Mouse (Mus musculus) liver, adult 2 months (tissue): Measurements from ENCODE around the gene Artn.

Source experiments
- CTCF ChIP-seq: fragments of 200-500 bp; IDR thresholded peaks from 2 replicates; pipeline ENCODE4 v1.5.1; 2011; ENCODE audit warnings: low read depth, low read length, control low read depth
- POLR2A ChIP-seq: fragments of 200-500 bp; IDR thresholded peaks from 2 replicates; pipeline ENCODE4 v1.6.1; 2011; ENCODE audit warnings: low read length, control low read depth; ENCODE audit not compliant: insufficient read depth; ENCODE audit errors: extremely low read depth

- TF ChIP-seq CTCF (no peak), POLR2A (no peak)
Measured at GRCm38 (mm10) chr4:117908834-117909453, 20.6 kb downstream of the Artn start.
